Mouse (Mus musculus): ENCODE measurements around the gene Tspan4.
A peak's percentile ranks its signal among the peaks of the same experiment; 100 is the strongest.

Tspan4 gene

DNA sequence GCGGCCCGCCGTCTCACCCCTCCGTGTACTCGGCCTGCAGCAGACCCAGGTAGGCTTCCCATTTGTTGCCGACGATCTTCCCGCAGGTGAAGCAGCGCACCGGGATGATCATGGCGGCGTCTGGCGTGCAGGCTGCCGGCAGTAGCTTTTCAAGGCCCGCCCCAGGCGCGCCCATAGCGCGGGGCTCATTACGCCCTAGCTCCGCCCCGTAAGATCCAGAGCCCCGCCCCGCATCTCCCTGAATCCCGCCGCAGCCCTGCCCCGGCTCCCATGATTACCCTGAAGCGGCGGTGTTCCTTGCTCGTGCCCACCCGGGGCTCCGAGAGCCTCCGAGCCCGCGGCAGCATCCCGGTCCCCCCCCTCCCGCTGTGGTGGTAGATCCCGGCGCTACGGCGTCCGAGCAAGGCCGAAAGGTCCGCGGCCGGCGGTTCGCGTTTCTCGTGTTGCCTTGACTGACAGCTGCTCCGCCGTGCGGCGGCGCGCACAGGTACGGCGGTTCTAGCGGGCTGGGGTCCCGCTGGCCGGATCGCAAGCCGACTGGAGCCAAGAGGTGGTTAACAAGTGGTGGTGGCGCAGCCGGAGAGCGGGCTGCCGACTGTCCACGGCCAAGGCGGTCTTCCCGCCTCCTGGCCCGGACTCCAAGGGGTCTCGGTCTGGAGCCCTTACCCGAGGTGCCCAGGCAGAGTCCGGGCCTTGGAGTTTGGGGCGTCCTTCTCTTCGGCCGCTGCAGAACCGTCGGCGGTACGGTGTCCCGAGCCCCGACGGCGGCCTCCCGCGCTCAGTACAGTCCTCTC is at the start of gene Tspan4, which contains the start of gene Polr2l:
Gene Tspan4, plus strand, starts transcription at position 230 of the 794 bp plus-strand sequence.
Gene Polr2l, minus strand, starts transcription at position 122 of the 794 bp plus-strand sequence.
- peak; percentile 81 to 83 for DNase-seq (ENCODE audit: low spot score in 2 of 2)

GRCm38 (mm10) chr7:141426948-141427730 is 47.9 kb upstream of the Tspan4 start:
- DNase-seq (ENCODE audit: low spot score in 2 of 2), result no peak

DNA sequence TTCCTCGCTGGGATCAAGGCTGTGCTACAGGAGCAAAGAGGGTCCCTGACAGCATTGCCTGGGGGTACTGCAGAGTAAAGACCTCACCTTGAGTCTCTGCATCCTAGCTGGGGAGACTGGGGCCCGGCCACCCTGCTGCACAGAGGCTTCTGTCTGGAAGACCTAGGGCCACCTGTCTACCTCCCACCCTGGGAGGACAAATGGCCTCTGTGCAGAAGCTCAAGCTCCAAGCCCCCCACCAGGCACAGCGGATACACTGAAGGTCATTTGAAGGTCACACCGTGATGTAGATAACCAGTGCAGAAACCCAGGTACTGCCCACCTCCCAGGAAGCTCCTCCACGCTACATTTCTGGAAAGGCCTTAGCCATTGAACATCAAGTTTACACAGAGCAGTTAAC is 46.3 kb upstream of the Tspan4 start:
- DNase-seq (ENCODE audit: low spot score in 2 of 2), result no peak

DNA sequence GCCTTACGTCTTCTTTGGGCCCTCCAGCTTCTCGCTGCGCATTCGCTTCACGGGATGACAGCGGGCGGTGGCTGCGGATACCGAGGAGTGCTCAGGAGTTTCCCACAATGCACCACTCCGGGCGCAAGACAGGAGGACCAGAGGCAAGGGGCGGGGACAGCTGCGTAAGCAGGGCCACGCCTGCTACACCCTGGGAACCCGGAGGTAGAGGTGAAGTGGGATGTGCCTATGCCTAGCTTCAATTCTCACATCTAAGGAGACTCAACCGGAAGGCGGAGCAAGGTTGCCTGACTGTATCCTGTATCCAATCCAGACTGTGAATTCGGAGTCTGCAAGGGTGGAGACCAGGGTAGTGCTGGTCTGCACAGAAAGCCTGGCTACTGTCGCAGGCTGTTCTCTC is 45.7 kb upstream of the Tspan4 start, which contains the start of gene Cend1:
Gene Cend1, minus strand, starts transcription at position 182 of the 400 bp plus-strand sequence.
- DNase-seq (ENCODE audit: low spot score in 2 of 2), result peak; percentile 92 to 93

DNA sequence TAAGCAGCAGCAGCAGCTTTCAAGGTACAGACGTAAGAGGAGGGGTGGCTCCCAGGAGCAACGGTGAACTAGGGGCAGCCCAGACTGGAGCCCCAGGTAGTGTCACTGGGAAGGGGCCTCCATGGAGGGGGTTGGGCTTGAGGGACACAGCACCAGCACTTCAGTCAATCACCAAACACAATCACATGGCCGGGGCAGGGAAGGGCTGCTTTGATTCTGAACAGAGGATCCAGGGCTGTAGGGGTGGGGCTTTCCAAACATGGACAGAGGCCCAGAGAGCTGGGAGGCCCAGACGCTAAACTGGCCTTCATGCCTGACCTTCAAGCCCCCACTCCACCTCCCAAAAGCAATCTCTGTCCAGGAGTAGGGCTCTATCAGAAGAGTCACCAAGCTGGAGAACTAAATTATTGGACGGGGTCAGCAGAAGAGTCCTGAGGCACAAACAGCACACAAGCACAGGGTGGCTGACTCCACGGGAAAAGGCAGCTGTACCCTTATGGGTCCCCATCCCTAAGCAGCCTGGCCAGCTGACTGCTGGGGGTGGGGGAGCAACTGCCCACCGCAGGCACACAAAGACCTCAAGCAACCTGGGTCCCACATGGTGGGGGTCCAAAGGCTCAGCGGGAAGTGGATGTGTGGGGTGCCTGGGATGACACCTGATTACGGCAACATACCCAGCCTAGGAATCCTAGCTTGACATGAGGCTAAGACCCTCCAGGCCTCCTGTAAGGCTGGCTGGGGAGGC is 45.0 kb upstream of the Tspan4 start:
- DNase-seq (ENCODE audit: low spot score in 2 of 2), result no peak

GRCm38 (mm10) chr7:141430585-141431240 is 44.3 kb upstream of the Tspan4 start:
- no peak for DNase-seq (ENCODE audit: low spot score in 2 of 2)

GRCm38 (mm10) chr7:141431434-141432185 is 43.4 kb upstream of the Tspan4 start:
- no peak for DNase-seq (ENCODE audit: low spot score in 2 of 2)

- no peak for DNase-seq (ENCODE audit: low spot score in 2 of 2)
Measured at GRCm38 (mm10) chr7:141432186-141432611, 42.8 kb upstream of the Tspan4 start.

DNA sequence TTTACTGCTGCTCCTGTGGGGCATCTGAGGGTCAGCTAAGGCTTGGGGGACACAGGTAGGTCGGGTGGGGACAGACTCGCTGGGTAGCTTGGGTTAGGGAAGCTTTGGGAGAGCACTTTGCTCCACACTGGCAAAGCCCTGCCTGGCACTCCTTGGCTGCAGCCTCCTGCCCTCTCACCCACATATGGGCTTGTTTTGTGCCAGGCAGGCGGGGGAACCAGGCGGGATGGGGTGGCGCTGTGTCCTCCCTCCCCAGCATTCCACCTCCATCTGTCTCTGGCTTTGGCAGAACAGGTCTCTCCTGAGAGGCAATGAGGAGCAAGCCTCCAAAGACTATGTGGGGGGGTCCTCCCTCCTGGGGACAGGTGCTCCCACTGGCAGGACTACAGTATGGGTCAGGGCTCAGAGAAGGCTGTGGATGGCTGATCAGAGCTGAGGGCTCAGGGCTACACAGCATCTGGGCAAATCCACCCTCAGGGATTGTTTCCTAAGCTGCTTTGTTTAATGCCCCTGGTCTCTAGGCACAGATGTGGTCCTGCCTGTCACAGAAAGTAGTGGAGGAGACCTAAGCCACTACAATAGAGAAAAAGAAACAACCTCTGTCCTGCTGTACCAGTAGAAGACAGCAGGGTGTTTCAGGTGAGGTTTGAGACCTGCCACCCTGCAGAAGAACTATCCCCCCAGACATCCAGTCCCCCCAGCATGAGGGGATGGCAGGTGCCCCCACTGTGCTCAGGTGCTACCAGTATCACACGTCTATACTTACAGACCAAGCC is 42.1 kb upstream of the Tspan4 start:
- no peak for DNase-seq (ENCODE audit: low spot score in 2 of 2)

- no peak for DNase-seq (ENCODE audit: low spot score in 2 of 2)
Measured at GRCm38 (mm10) chr7:141433517-141434400, 41.3 kb upstream of the Tspan4 start.

GRCm38 (mm10) chr7:141434464-141434863 is 40.6 kb upstream of the Tspan4 start:
- peak; percentile 70 to 80 for DNase-seq (ENCODE audit: low spot score in 2 of 2)

DNA sequence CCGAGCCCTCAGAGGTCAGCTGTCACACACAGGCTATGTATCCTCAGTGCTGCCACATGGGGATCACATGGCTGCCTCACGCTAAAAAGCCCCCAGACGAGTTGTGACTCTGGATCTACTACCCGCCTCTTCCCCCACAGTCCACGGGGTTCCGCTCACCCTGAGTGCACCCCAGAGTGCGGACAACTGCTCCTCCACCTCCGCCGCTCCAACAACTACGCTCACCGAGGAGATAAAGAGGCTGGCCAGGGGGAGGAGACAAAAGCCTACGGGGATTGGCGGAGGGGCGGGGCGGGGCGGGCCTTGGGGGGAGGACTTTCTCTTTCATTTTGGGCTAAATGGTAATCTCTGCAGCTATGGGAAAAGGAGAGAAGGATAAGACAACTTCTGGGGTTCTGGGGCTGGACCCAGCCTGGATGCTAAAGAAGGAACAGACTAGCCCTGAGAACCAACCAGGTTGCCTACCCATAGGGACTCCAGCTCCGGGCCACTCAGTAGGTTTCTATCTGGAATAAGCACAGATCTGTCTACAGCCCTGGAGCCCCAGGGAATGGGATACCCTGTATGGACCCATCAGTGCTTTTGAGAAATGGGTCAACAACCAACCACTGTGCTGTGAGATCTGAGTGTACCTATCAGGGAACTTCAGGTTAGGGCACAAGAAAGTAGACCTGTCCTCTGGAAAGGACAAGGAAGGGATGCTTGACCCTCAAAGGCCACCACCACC is 39.7 kb upstream of the Tspan4 start:
- peak in 1 of 2 experiments; percentile 52 for DNase-seq (ENCODE audit: low spot score in 2 of 2)

DNA sequence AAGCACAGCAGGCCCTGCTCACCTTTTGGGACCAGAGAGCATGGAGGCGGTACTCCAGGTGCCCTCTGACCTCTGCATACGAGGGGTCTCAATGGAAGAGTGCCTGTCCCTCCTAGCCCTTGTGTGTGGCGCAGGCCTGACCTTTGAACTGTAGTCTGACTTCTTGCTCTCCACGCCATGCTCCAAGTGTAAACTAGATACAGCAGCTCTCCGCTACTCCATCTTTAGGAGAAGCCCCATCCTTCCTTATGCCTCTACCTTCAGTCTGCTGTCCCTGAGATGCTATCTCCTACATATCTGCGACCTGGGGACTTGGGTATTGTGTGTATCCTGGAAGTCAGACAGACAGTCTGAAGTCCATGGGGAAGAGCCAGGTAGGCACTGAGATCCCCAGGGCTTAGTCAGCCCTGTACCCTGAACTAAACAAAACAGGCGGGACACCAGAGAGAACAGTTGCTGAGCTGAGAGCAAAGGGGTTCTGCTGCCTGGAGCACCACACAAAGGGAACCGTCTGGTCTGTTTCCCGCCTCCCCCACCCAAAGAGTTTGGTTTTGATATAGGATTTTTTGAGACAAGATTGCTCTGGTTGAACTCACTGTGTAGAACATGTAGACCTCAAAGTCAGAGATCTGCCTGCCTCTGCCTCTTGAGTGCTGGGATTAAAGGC is 39.1 kb upstream of the Tspan4 start:
- DNase-seq (ENCODE audit: low spot score in 2 of 2), result no peak

DNA sequence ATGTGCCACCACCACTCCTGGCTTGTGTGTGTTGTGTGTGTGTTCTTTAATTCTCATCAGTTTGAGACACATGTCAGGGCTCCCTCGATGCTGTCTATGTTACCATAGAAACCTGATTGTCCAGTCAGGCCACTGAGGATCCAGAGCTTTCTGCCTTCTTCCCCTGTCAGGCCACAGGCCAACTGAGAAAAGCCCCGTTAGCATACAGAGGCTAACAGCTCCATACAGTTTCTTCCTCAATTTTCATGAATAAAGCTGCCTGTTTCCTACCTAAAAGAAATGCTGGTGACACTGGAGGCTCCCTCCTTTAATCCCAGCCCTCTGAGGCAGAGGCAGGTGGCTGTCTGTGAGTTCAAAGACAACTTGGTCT is 38.5 kb upstream of the Tspan4 start:
- DNase-seq (ENCODE audit: low spot score in 2 of 2), result no peak

GRCm38 (mm10) chr7:141437178-141438120 is 37.6 kb upstream of the Tspan4 start, which contains the start of gene Slc25a22:
Slc25a22 (minus strand) TSS chr7:141437892.
- peak; percentile 83 to 85 for DNase-seq (ENCODE audit: low spot score in 2 of 2)

DNA sequence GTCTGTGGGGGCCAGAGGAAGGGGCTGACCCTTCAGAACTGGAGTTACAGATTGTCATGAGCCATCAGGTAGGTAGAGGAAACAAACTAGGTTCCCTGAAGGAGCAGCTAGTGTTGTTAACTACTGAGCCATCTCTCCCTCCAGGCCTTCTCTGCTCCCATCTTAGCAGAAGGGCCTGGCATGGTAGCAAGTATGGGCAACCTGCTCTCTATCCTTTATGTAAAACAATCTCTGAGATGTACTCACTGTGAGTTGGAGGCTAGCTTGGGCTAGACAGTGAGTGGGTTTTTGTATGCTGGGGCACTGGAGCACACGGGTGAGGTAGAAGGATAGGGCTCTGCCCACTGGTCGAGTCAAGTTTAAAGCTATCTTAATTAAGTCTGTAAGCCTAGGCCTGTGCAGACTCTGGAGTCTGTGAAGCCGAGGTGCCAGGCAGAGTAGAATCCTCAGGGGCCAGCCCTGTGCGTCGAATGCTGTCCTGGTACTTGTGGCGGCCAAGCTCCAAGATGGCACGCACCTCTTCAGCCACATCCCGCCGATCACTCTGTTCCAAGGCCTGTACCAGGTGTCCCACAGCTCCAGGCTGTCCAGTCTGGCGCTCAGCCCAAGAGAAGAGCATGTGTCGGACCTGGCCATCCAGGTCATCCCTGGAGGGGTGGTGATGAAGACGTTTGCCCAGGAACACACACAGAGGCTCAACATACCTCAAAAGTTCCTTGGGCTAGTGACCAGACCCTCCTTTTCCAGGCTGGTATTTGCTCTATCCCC is 36.7 kb upstream of the Tspan4 start:
- DNase-seq (ENCODE audit: low spot score in 2 of 2), result no peak
